Mouse (Mus musculus) right cerebral cortex, postnatal 14 days (tissue): ENCODE data around the gene Capn3.

ENCODE experiments used
- DNase-seq: peaks from one replicate; pipeline ENCODE4 v3.0.0; 2022

Capn3 gene

GRCm38 (mm10) chr2:120482506-120483389, 26.9 kb downstream of the Capn3 start:
- DNase-seq = no peak

- no peak for DNase-seq
These were observed 28.4 kb downstream of the Capn3 start for GRCm38 (mm10) chr2:120484241-120484640.

- no peak for DNase-seq
These were observed 37.4 kb downstream of the Capn3 start for GRCm38 (mm10) chr2:120493254-120493653.

GRCm38 (mm10) chr2:120496511-120496910, 40.7 kb downstream of the Capn3 start:
- peak; percentile 29 for DNase-seq

- no peak for DNase-seq
These were observed 44.2 kb downstream of the Capn3 start for GRCm38 (mm10) chr2:120499971-120500471.

- DNase-seq = no peak
These were observed 45.5 kb downstream of the Capn3 start for GRCm38 (mm10) chr2:120501136-120501918.

- no peak for DNase-seq
These were observed 46.2 kb downstream of the Capn3 start for GRCm38 (mm10) chr2:120501931-120502604.

GRCm38 (mm10) chr2:120502605-120502990, 46.8 kb downstream of the Capn3 start:
- DNase-seq = peak; percentile 21

- no peak for DNase-seq
These were observed 47.3 kb downstream of the Capn3 start for GRCm38 (mm10) chr2:120503094-120503493.

- no peak for DNase-seq
These were observed 48.2 kb downstream of the Capn3 start for GRCm38 (mm10) chr2:120503992-120504391.

- DNase-seq = no peak
These were observed 58.4 kb downstream of the Capn3 start for GRCm38 (mm10) chr2:120514181-120514580.

- no peak for DNase-seq
These were observed 62.9 kb downstream of the Capn3 start for GRCm38 (mm10) chr2:120518547-120519210.

GRCm38 (mm10) chr2:120526771-120527170, 71.0 kb downstream of the Capn3 start:
- no peak for DNase-seq

GRCm38 (mm10) chr2:120529531-120529930, 73.7 kb downstream of the Capn3 start:
- no peak for DNase-seq

- no peak for DNase-seq
These were observed 75.4 kb downstream of the Capn3 start for GRCm38 (mm10) chr2:120531223-120531622.

GRCm38 (mm10) chr2:120539333-120539732, 83.5 kb downstream of the Capn3 start:
- no peak for DNase-seq

GRCm38 (mm10) chr2:120539778-120540208, 84.0 kb downstream of the Capn3 start:
- DNase-seq = peak; percentile 56

GRCm38 (mm10) chr2:120544732-120545131, 88.9 kb downstream of the Capn3 start:
- DNase-seq = no peak
